Mouse (Mus musculus) kidney, postnatal 25 days (tissue): ENCODE measurements around the gene Ccdc39.

Experiments
- DNase-seq, 2 experiments: peaks; one replicate each; pipeline ENCODE4 v3.0.0; 2021; ENCODE audit warnings: mixed read lengths in 2 of 2

Ccdc39 gene

GRCm38 (mm10) chr3:33843801-33844632 lies at the start of gene Ccdc39:
Ccdc39 (minus strand) TSS chr3:33844310.
- peak; percentile 80 to 82 for DNase-seq

DNA sequence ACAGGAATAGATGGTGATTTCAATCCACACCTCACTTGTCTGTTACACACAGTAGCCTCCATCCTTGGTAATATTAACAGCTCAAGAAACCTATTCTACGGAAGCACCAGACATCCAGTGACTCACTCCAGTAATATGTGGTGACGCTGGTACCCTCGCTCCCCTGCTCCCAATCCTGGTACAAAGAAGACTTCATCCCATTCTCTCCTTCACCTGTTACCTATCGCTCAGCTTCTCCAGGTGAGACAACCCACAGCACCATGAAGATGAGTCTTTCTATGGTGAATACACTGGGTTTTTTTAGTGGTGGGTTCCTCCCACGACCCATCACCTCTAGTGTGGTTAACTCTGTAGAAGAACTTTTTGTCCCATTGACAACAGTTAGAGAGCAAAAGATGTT lies 49.3 kb upstream of the Ccdc39 start:
- no peak for DNase-seq

GRCm38 (mm10) chr3:33887438-33887837 lies 43.3 kb upstream of the Ccdc39 start:
- DNase-seq, result no peak

- no peak for DNase-seq
Measured at GRCm38 (mm10) chr3:33883105-33883504, 39.0 kb upstream of the Ccdc39 start.

DNA sequence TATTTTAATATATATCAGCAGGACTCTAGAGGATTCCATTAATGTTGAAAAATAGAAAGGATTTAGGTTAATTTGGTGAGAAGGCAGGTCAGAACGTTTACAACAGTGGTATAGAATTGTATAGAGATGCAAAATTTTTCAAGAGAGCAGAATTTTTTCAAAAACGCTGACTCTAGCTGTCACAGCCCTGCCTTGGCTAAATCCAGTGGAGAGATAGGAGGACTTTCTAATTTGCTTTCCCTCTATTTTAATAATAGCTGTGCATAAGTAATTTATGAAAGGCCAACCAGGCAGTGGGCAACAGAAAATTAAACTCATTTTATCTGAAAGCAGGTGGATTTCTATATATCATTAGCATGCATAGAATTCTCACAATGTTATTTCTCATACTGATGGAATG lies 38.6 kb upstream of the Ccdc39 start:
- no peak for DNase-seq

DNA sequence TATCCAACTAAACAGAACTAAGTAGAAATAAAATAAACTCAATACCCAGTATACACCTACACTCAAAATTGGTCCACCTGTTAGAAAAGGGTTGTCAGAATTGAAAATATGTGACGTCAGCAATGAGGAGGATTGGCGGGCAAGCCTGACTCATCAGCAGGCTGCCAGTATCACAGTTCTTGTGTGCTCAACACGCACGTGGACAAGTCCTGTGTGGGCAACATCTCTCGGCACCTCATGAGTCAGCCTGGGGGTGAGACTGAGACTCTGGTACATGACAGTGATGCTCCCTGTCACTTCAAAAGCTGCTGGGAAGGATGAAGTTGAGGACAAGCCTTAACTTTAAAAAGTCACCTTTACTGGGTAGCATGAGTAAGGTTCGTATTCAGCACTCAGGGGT lies 34.6 kb upstream of the Ccdc39 start:
- no peak for DNase-seq

DNA sequence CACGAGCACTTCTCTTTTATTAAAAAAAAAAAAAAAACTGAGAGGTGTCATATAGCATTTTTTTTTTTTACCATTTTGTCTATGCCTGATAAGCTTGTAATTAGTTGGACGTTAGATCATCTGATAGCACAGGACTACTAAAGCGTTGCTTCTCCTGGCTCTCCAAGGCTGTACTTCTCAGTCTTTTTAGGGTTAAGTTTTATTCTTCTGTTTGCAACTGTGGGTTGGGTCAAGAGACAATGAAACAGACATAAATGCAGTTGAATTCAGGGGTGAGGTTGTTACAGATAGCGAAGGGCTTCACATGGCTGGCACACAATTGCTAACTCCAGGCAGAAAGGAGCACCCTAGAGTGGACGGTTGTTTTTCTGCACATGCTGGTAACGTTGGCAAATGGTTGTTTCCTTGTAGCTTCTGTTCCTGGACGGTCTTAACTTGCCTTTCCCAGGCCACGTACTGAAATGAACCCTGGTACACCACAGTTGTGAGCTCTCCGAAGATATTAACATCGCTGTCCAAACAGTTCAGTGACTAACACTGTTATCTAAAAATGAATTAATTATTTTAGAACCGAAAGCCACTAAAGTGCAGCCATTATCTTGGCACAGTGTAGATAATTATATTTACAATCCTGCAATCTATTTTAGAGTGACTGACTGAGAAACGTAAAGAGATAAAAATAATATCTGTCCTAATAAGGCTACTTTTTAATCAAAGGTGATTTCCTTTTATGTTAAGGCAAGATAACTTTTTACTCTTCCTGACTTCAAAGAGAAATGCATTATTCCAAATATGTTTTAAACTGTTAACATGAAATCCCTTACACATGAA lies 30.6 kb upstream of the Ccdc39 start:
- DNase-seq, result no peak

DNA sequence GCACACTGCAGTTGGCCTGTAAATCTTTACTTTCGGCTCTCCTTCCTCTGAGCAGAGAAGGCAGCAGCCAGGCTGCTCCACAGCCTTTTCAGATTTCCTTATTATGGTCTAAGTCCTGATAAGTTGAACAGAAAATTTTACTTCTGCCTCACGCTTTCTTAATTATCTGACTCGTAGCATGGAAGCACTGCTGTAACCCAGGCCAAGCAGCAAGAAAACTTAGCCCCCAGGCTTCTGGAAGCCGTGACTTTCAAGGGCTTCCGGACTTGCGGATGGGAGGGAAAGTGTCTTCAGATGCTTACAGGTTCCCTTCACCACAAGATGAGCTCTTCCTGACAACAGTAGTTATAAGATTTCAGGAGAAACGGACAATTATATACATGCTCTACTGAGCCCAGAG lies 29.7 kb upstream of the Ccdc39 start:
- no peak for DNase-seq

GRCm38 (mm10) chr3:33873366-33873765 lies 29.3 kb upstream of the Ccdc39 start:
- DNase-seq, result no peak

GRCm38 (mm10) chr3:33864000-33864540 lies 20.0 kb upstream of the Ccdc39 start:
- DNase-seq, result no peak

DNA sequence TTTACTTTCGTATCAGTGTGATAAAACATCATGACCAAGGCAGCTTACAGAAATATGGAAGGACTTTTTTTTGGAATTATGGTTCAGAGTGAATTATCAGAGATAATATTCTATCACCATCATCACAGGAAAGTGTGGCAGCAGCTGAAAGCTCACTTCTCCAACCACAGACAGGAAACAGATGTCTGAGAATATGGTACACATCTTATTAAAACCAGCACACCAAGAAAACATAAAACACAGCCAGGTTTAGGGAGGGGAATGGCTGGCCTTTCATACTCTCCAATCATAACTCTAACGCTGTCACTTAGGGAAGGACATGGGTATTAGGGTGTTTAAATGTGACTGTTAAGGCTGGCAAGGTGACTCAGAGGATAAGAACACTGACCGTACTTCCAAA lies 14.8 kb upstream of the Ccdc39 start:
- DNase-seq, result no peak

DNA sequence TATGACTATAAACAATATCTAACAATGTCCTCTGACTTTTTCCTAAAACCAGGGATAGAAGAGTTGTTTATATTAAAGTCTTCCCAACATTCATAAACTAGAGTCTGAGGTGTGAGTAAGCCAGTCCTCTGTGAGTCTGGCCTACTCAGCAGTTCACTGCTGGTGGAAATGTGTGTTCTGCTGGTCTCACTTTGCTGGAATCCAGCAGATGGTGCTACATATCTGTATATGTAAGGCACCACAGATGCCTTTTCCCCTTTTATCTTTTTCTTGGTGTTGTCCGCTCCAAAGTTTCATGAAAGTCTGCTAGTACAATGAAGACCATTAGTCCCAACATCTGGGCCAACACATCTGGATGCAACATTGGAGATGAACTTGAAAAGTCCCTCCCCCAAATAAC lies 9.0 kb upstream of the Ccdc39 start:
- no peak for DNase-seq

GRCm38 (mm10) chr3:33850856-33851255 lies 6.7 kb upstream of the Ccdc39 start:
- DNase-seq, result no peak

DNA sequence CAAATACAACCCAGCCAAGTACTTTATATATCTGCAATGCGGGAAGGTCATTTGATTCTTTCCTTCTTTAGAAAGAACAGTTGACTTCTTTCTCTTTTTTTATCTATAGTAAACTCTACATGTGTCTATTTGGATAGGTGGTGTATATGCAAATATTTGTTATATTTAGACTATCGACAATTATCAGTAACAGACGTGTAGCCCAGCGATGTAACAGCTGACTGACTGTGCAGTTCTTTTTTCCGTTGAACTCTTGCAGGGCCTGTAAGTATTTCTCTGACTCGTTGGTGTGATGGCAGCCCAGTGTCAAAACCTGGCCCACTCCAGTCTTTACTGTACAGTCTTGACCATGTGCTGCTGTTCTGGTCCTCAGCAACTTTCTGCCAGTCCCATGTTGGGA lies 2.5 kb upstream of the Ccdc39 start:
- no peak for DNase-seq

GRCm38 (mm10) chr3:33838877-33839276 lies 5.2 kb downstream of the Ccdc39 start:
- no peak for DNase-seq

DNA sequence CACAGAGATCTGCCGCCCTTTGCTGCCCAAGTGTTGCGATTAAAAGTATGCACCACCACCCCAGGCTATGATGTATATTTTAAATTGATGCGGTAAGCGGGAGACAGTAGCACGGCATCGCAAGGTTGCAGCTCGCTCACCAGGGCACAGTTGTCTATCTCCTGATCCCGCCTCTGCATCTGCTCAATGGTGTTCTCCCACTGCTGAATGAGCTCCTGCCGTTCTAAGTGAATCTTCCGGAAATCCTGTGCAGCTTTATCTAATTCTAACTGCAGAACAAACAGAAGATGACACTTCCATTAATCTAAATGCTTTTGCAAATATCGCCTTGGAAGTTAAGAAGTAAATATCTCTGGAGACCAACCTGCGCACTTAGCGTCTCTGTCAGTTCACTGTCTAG lies 7.5 kb downstream of the Ccdc39 start:
- no peak for DNase-seq

DNA sequence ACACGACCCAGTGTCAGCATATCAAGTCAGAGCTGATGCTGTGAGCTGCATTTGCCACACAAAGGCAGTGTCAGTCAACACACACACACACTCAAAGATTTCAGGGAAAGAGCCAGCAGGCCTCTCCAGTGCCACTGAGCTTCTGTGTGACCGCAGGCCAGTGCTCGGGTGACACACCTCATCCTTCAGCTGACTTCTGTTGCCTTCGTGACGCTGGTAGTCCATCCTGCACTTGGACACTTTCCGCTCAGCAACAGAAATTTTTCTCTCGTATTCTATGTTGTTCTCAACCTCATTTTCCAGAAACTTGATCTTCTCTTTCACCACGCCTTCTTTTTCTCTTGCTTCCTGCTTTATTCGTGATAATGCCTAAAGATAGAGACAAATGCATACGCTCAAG lies 11.8 kb downstream of the Ccdc39 start:
- no peak for DNase-seq

GRCm38 (mm10) chr3:33824135-33824946 lies 19.8 kb downstream of the Ccdc39 start:
- DNase-seq, result peak; percentile 51 to 52

GRCm38 (mm10) chr3:33807151-33807550 lies 37.0 kb downstream of the Ccdc39 start:
- DNase-seq, result no peak

GRCm38 (mm10) chr3:33800513-33800820 lies 43.6 kb downstream of the Ccdc39 start:
- no peak for DNase-seq

- DNase-seq, result peak; percentile 98
Measured at GRCm38 (mm10) chr3:33799617-33800512, 44.2 kb downstream of the Ccdc39 start, which contains the start of gene Ttc14. Ttc14 (plus strand) TSS chr3:33799832.

GRCm38 (mm10) chr3:33790975-33791374 lies 53.1 kb downstream of the Ccdc39 start:
- DNase-seq, result no peak
